Mouse (Mus musculus): ENCODE results near the gene Mettl7a1. TPM values are rescaled to one million over a fixed set of nuclear protein-coding genes. Genes with fewer than 3 reads are reported as not detected.
"Not testable (repeated sequence)": the region's sequence is repeated elsewhere in the genome, so short reads cannot be mapped to it uniquely, and the experiment has no call there.

Gene Mettl7a1
- polyA plus RNA-seq, 1 experiment from 2014 or later, result 2.7 TPM

- H3K36me3 ChIP-seq (ENCODE audit: control insufficient read depth, insufficient read depth, low read length); H3K9ac ChIP-seq (ENCODE audit: low read depth, low read length); ATAC-seq (replicated peaks; ENCODE audit: insufficient number of reproducible peaks, low FRiP score, low TSS enrichment); H3K27ac ChIP-seq (ENCODE audit: low read depth, low read length); H3K4me1 ChIP-seq (ENCODE audit: control insufficient read depth, insufficient read depth, low read length); H3K4me2 ChIP-seq; H3K9me3 ChIP-seq (replicated peaks; ENCODE audit: control insufficient read depth, low read length); H3K27me3 ChIP-seq (ENCODE audit: control insufficient read depth, insufficient read depth, low read length); H3K4me3 ChIP-seq (ENCODE audit: low read depth, low read length): not testable (repeated sequence)
- 77% methylated on average over 4 of the region's 5 CpGs for WGBS (ENCODE audit: insufficient replicate concordance)
Measured at GRCm38 (mm10) chr15:100341314-100341980, 37.5 kb downstream of the Mettl7a1 start.

- no peak overlapping the region for H3K4me2 ChIP-seq
- ATAC-seq (replicated peaks; ENCODE audit: insufficient number of reproducible peaks, low FRiP score, low TSS enrichment), result no peak
- no peak overlapping the region for H3K9ac ChIP-seq (ENCODE audit: low read depth, low read length)
- H3K27ac ChIP-seq (ENCODE audit: low read depth, low read length), result no peak overlapping the region
- no peak overlapping the region for H3K4me3 ChIP-seq (ENCODE audit: low read depth, low read length)
- H3K27me3 ChIP-seq (ENCODE audit: control insufficient read depth, insufficient read depth, low read length), result no peaks in the 10 kb centered on the region
- H3K4me1 ChIP-seq (ENCODE audit: control insufficient read depth, insufficient read depth, low read length), result 0 out of 2 replicates have a peak, but pooled peaks cover 6% of the 10 kb centered on the region
- H3K9me3 ChIP-seq (replicated peaks; ENCODE audit: control insufficient read depth, low read length), result no peaks in the 10 kb centered on the region
- H3K36me3 ChIP-seq (ENCODE audit: control insufficient read depth, insufficient read depth, low read length), result no peaks in the 10 kb centered on the region
Measured at GRCm38 (mm10) chr15:100345484-100345883, 41.5 kb downstream of the Mettl7a1 start.

- 70% methylated on average over 14 of the region's 14 CpGs for WGBS (ENCODE audit: insufficient replicate concordance)
- Histone ChIP-seq H3K27me3 (ENCODE audit: control insufficient read depth, insufficient read depth, low read length) (no peaks in the 10 kb centered on the region), H3K9ac (ENCODE audit: low read depth, low read length) (no peak overlapping the region), H3K36me3 (ENCODE audit: control insufficient read depth, insufficient read depth, low read length) (no peaks in the 10 kb centered on the region), H3K4me2 (no peak overlapping the region), H3K9me3 (replicated peaks; ENCODE audit: control insufficient read depth, low read length) (no peaks in the 10 kb centered on the region), H3K4me3 (ENCODE audit: low read depth, low read length) (no peak overlapping the region), H3K4me1 (ENCODE audit: control insufficient read depth, insufficient read depth, low read length) (peaks cover 13% of the 10 kb centered on the region; the same call in 1 of the 2 replicates), H3K27ac (ENCODE audit: low read depth, low read length) (no peak overlapping the region)
- no peak for ATAC-seq (replicated peaks; ENCODE audit: insufficient number of reproducible peaks, low FRiP score, low TSS enrichment)
Measured at GRCm38 (mm10) chr15:100346761-100347160, 42.8 kb downstream of the Mettl7a1 start.

GRCm38 (mm10) chr15:100349496-100349895 lies 45.6 kb downstream of the Mettl7a1 start:
- Histone ChIP-seq H3K27ac (ENCODE audit: low read depth, low read length) (no peak overlapping the region), H3K9ac (ENCODE audit: low read depth, low read length) (no peak overlapping the region), H3K27me3 (ENCODE audit: control insufficient read depth, insufficient read depth, low read length) (no peaks in the 10 kb centered on the region), H3K4me2 (no peak overlapping the region), H3K4me3 (ENCODE audit: low read depth, low read length) (no peak overlapping the region), H3K9me3 (replicated peaks; ENCODE audit: control insufficient read depth, low read length) (no peaks in the 10 kb centered on the region), H3K4me1 (ENCODE audit: control insufficient read depth, insufficient read depth, low read length) (peaks cover 14% of the 10 kb centered on the region; the same call in 1 of the 2 replicates), H3K36me3 (ENCODE audit: control insufficient read depth, insufficient read depth, low read length) (no peaks in the 10 kb centered on the region)
- WGBS (ENCODE audit: insufficient replicate concordance), result 20% methylated on average over 2 of the region's 2 CpGs
- ATAC-seq (replicated peaks; ENCODE audit: insufficient number of reproducible peaks, low FRiP score, low TSS enrichment), result no peak

GRCm38 (mm10) chr15:100351501-100352060 lies 47.6 kb downstream of the Mettl7a1 start:
- H3K27ac ChIP-seq (ENCODE audit: low read depth, low read length), result no peak overlapping the region

GRCm38 (mm10) chr15:100352711-100353250 lies 48.8 kb downstream of the Mettl7a1 start, which contains the start of the genes Methig1 and Mettl7a2:
Methig1 (plus strand) TSS chr15:100353149.
Mettl7a2 (plus strand) TSS chr15:100353200.
- no peaks in the 10 kb centered on the region for H3K27me3 ChIP-seq (ENCODE audit: control insufficient read depth, insufficient read depth, low read length)
- peaks cover 14% of the 10 kb centered on the region; the same call in 1 of the 2 replicates for H3K4me1 ChIP-seq (ENCODE audit: control insufficient read depth, insufficient read depth, low read length)
- H3K36me3 ChIP-seq (ENCODE audit: control insufficient read depth, insufficient read depth, low read length), result no peaks in the 10 kb centered on the region
- H3K27ac ChIP-seq (ENCODE audit: low read depth, low read length), result no peak within 1 kb of the TSS
- WGBS (ENCODE audit: insufficient replicate concordance), result 79% methylated on average over 10 of the region's 10 CpGs
- H3K4me3 ChIP-seq (ENCODE audit: low read depth, low read length), result no peak within 1 kb of the TSS
- no peak within 1 kb of the TSS for H3K4me2 ChIP-seq
- no peak within 1 kb of the TSS for H3K9ac ChIP-seq (ENCODE audit: low read depth, low read length)
- no peak for ATAC-seq (replicated peaks; ENCODE audit: insufficient number of reproducible peaks, low FRiP score, low TSS enrichment)
- no peaks in the 10 kb centered on the region for H3K9me3 ChIP-seq (replicated peaks; ENCODE audit: control insufficient read depth, low read length)

More at GRCm38 (mm10) chr15:100351501-100352060, 47.6 kb downstream of the Mettl7a1 start:
- Histone ChIP-seq H3K4me1 (ENCODE audit: control insufficient read depth, insufficient read depth, low read length) (peaks cover 14% of the 10 kb centered on the region; the same call in 1 of the 2 replicates), H3K4me2 (no peak overlapping the region), H3K9me3 (replicated peaks; ENCODE audit: control insufficient read depth, low read length) (no peaks in the 10 kb centered on the region), H3K9ac (ENCODE audit: low read depth, low read length) (no peak overlapping the region), H3K27me3 (ENCODE audit: control insufficient read depth, insufficient read depth, low read length) (no peaks in the 10 kb centered on the region), H3K36me3 (ENCODE audit: control insufficient read depth, insufficient read depth, low read length) (no peaks in the 10 kb centered on the region), H3K4me3 (ENCODE audit: low read depth, low read length) (no peak overlapping the region)
- no peak for ATAC-seq (replicated peaks; ENCODE audit: insufficient number of reproducible peaks, low FRiP score, low TSS enrichment)
- WGBS (ENCODE audit: insufficient replicate concordance), result 53% methylated on average over 6 of the region's 6 CpGs

- not testable (repeated sequence) for H3K36me3 ChIP-seq (ENCODE audit: control insufficient read depth, insufficient read depth, low read length)
- 80% methylated on average over 11 of the region's 22 CpGs for WGBS (ENCODE audit: insufficient replicate concordance)
Measured at GRCm38 (mm10) chr15:100353399-100353798, 49.5 kb downstream of the Mettl7a1 start.

GRCm38 (mm10) chr15:100355876-100356275 lies 51.9 kb downstream of the Mettl7a1 start:
- WGBS (ENCODE audit: insufficient replicate concordance), result 80% methylated on average over 5 of the region's 5 CpGs
- ATAC-seq (replicated peaks; ENCODE audit: insufficient number of reproducible peaks, low FRiP score, low TSS enrichment), result no peak
- Histone ChIP-seq H3K9me3 (replicated peaks; ENCODE audit: control insufficient read depth, low read length) (no peaks in the 10 kb centered on the region), H3K27ac (ENCODE audit: low read depth, low read length) (no peak overlapping the region), H3K27me3 (ENCODE audit: control insufficient read depth, insufficient read depth, low read length) (no peaks in the 10 kb centered on the region), H3K36me3 (ENCODE audit: control insufficient read depth, insufficient read depth, low read length) (no peaks in the 10 kb centered on the region), H3K9ac (ENCODE audit: low read depth, low read length) (no peak overlapping the region), H3K4me3 (ENCODE audit: low read depth, low read length) (no peak overlapping the region), H3K4me1 (ENCODE audit: control insufficient read depth, insufficient read depth, low read length) (peaks cover 9% of the 10 kb centered on the region; the same call in 1 of the 2 replicates), H3K4me2 (no peak overlapping the region)

More at GRCm38 (mm10) chr15:100353399-100353798, 49.5 kb downstream of the Mettl7a1 start:
- not testable (repeated sequence) for H3K9ac ChIP-seq (ENCODE audit: low read depth, low read length); H3K9me3 ChIP-seq (replicated peaks; ENCODE audit: control insufficient read depth, low read length); ATAC-seq (replicated peaks; ENCODE audit: insufficient number of reproducible peaks, low FRiP score, low TSS enrichment); H3K27me3 ChIP-seq (ENCODE audit: control insufficient read depth, insufficient read depth, low read length); H3K27ac ChIP-seq (ENCODE audit: low read depth, low read length); H3K4me2 ChIP-seq; H3K4me3 ChIP-seq (ENCODE audit: low read depth, low read length)
- H3K4me1 ChIP-seq (ENCODE audit: control insufficient read depth, insufficient read depth, low read length), result peaks cover 14% of the 10 kb centered on the region; the same call in 1 of the 2 replicates

Measured in heart, embryonic 11.5 days (tissue).